ENCODE assay signal across 14 mouse cellular contexts in genomic region chr5:134347066-134347465, GRCm38 (mm10). TPM values are rescaled to one million over a fixed set of nuclear protein-coding genes. Genes with fewer than 3 reads are reported as not detected.
DNase-seq lines count a peak whose midpoint lies in the region; ATAC-seq and TF ChIP-seq lines count a peak whose summit lies in the region.
"Had no signal": no experiment of that assay in that cellular context is flagged by ENCODE, and none has a peak within 500 bp of the region (broad histone marks: within the 10 kb centered on the region; RNA-seq: fewer than 3 reads in every experiment).

No protein-coding gene starts in this region.

- no peak overlapping the region for H3K27ac ChIP-seq in liver, postnatal 0 days (ENCODE audit: low read depth)
- no peak overlapping the region for H3K27ac ChIP-seq in liver, embryonic 11.5 days (ENCODE audit: low read depth, low read length)
- H3K27ac ChIP-seq: embryonic facial prominence, embryonic 15.5 days; heart, embryonic 15.5 days; liver, embryonic 13.5 days; midbrain, embryonic 13.5 days had no signal

- H3K9ac ChIP-seq in liver, postnatal 0 days (replicated peaks), result no peak overlapping the region
- no peak overlapping the region for H3K9ac ChIP-seq in liver, embryonic 11.5 days (ENCODE audit: low read depth, low read length)
- H3K9ac ChIP-seq: embryonic facial prominence, embryonic 15.5 days; heart, embryonic 15.5 days; liver, embryonic 13.5 days; midbrain, embryonic 13.5 days had no signal

- ATAC-seq in liver, postnatal 0 days, result no peak
- no peak for ATAC-seq in liver, embryonic 11.5 days (replicated peaks; ENCODE audit: low FRiP score)
- ATAC-seq in CD4-positive, CD25-positive, alpha-beta regulatory T cell, adult 4 months, result peak; percentile 30
- ATAC-seq in erythroid progenitor cell, adult 5-6 weeks (replicated peaks; ENCODE audit: low FRiP score, poor library complexity, severe bottlenecking), result no peak
- ATAC-seq: midbrain, embryonic 13.5 days had no signal

- no peak overlapping the region for H3K4me2 ChIP-seq in liver, postnatal 0 days (ENCODE audit: low read depth, low read length)
- no peak overlapping the region for H3K4me2 ChIP-seq in liver, embryonic 11.5 days
- H3K4me2 ChIP-seq: embryonic facial prominence, embryonic 15.5 days; heart, embryonic 15.5 days; liver, embryonic 13.5 days; midbrain, embryonic 13.5 days had no signal

- no peaks in the 10 kb centered on the region for H3K9me3 ChIP-seq in liver, postnatal 0 days (ENCODE audit: low read length)
- H3K9me3 ChIP-seq in liver, embryonic 11.5 days (ENCODE audit: control insufficient read depth, low read length), result no peaks in the 10 kb centered on the region
- H3K9me3 ChIP-seq: embryonic facial prominence, embryonic 15.5 days; heart, embryonic 15.5 days; midbrain, embryonic 13.5 days had no signal

- no peak for TF ChIP-seq EP300 in liver, postnatal 0 days (IDR thresholded peaks at IDR 0.05; ENCODE audit: low read depth)

- peak; percentile 64 for TF ChIP-seq CTCF in liver, postnatal 0 days (IDR thresholded peaks at IDR 0.05; ENCODE audit: low read depth)

- peaks cover 9% of the 10 kb centered on the region for H3K4me1 ChIP-seq in liver, postnatal 0 days (ENCODE audit: insufficient read depth)
- peaks cover 17% of the 10 kb centered on the region for H3K4me1 ChIP-seq in liver, embryonic 11.5 days (replicated peaks; ENCODE audit: control insufficient read depth, insufficient read depth, low read length)

- no peak overlapping the region for H3K4me3 ChIP-seq in liver, postnatal 0 days (ENCODE audit: low read depth, low read length)
- H3K4me3 ChIP-seq in liver, embryonic 11.5 days (ENCODE audit: low read depth, low read length), result no peak overlapping the region
- H3K4me3 ChIP-seq: embryonic facial prominence, embryonic 15.5 days; heart, embryonic 15.5 days; liver, embryonic 13.5 days; midbrain, embryonic 13.5 days had no signal

- H3K27me3 ChIP-seq in liver, postnatal 0 days (ENCODE audit: insufficient read depth, low read length), result no peaks in the 10 kb centered on the region
- no peaks in the 10 kb centered on the region for H3K27me3 ChIP-seq in liver, embryonic 11.5 days (replicated peaks; ENCODE audit: control insufficient read depth, insufficient read depth, low read length)
- H3K27me3 ChIP-seq: embryonic facial prominence, embryonic 15.5 days; heart, embryonic 15.5 days; liver, embryonic 13.5 days; midbrain, embryonic 13.5 days had no signal

- WGBS in liver, postnatal 0 days (ENCODE audit: insufficient replicate concordance), result 71% methylated on average over 2 of the region's 2 CpGs
- WGBS in liver, embryonic 11.5 days, result 68% methylated on average over 2 of the region's 2 CpGs

- H3K36me3 ChIP-seq in liver, postnatal 0 days (replicated peaks; ENCODE audit: insufficient read depth, low read length), result no peaks in the 10 kb centered on the region
- H3K36me3 ChIP-seq in liver, embryonic 11.5 days (ENCODE audit: control insufficient read depth, insufficient read depth, low read length), result no peaks in the 10 kb centered on the region
- H3K36me3 ChIP-seq: embryonic facial prominence, embryonic 15.5 days; heart, embryonic 15.5 days; liver, embryonic 13.5 days; midbrain, embryonic 13.5 days had no signal

- DNase-seq in cerebellum, postnatal 10 days, result peak; percentile 29
- DNase-seq in cerebellum, adult 11-12 months, result no peak
- DNase-seq in liver, postnatal 0 days, result no peak
- DNase-seq in liver, embryonic 11.5 days (ENCODE audit: low spot score), result no peak
- peak; percentile 65 for DNase-seq in induced T-regulatory cell, adult 2 months (ENCODE audit: low read depth)
- DNase-seq in embryo, embryonic 10 days (ENCODE audit: low spot score), result no peak
- DNase-seq: adrenal gland, adult 2 months; kidney, adult 8-10 months; liver, embryonic 13.5 days had no signal

RNA-seq across cellular contexts. Expression of gene Gtf2i, which starts 32.5 kb away (rescaled TPM):
- polyA plus RNA-seq in liver, postnatal 0 days (2015; fragmentation: Nextera tagmentation; extraction: Ambion mirVana), result 29.8 and 34.7 TPM in 2 replicates
- polyA plus RNA-seq in liver, embryonic 11.5 days (2014; fragmentation: Nextera tagmentation; extraction: Ambion mirVana), result 108 and 115 TPM in 2 replicates
- polyA plus RNA-seq in CD4-positive, CD25-positive, alpha-beta regulatory T cell, adult 4 months (2017; shearing (Covaris generic)), result 100 to 1,000 TPM in 1 of 2 experiments, 10 to 100 TPM in 1; 96.3 to 125 TPM
- total RNA-seq in erythroid progenitor cell, adult 5-6 weeks (2015; ENCODE audit: low replicate concordance), result 20.2 and 37.3 TPM in 2 replicates
- 21.2 and 37.5 TPM in 2 replicates for total RNA-seq in erythroid progenitor cell, adult 5-6 weeks (2017; ENCODE audit: low replicate concordance)

Comparison
In these comparisons a context has a peak if more than half of its experiments do, and no peak if none do; other contexts are left out.
1. DNase-seq: peak in cerebellum, postnatal 10 days (2 of 2) and induced T-regulatory cell, adult 2 months (single experiment); none in cerebellum, adult 11-12 months (single experiment), liver, postnatal 0 days (single experiment), liver, embryonic 11.5 days (single experiment) and embryo, embryonic 10 days (single experiment).